Mouse (Mus musculus) layer of hippocampus, adult 8-10 months (tissue): ENCODE data around the gene Rab40c. TPM values are rescaled to one million over a fixed set of nuclear protein-coding genes. Genes with fewer than 3 reads are reported as not detected.

Experiments
- DNase-seq, 2 experiments: peaks; one replicate each; pipeline ENCODE4 v3.0.0; 2022; ENCODE audit warnings: low spot score in 2 of 2
- total RNA-seq, 4 experiments: library from RNA; stranded (reverse); gene quantifications; 2 replicates each; pipeline ENCODE4 v1.2.4; 2022

The Rab40c gene
- 10 to 100 TPM; 42.0 to 72.9 (median 46.4) TPM for total RNA-seq

GRCm38 (mm10) chr17:25919144-25919785 lies at the start of gene Rab40c:
Rab40c (minus strand) TSS chr17:25919727.
- peak in 1 of 2 experiments; percentile 42 for DNase-seq

- DNase-seq, result no peak
Measured at GRCm38 (mm10) chr17:25968176-25968575, 48.6 kb upstream of the Rab40c start.

GRCm38 (mm10) chr17:25967652-25968051 lies 48.1 kb upstream of the Rab40c start:
- DNase-seq, result no peak

GRCm38 (mm10) chr17:25964271-25964670 lies 44.7 kb upstream of the Rab40c start:
- no peak for DNase-seq

GRCm38 (mm10) chr17:25962413-25962905 lies 42.9 kb upstream of the Rab40c start:
- DNase-seq, result no peak

- DNase-seq, result no peak
Measured at GRCm38 (mm10) chr17:25961566-25961965, 42.0 kb upstream of the Rab40c start.

GRCm38 (mm10) chr17:25959630-25960467 lies 40.3 kb upstream of the Rab40c start:
- DNase-seq, result no peak

GRCm38 (mm10) chr17:25958771-25959494 lies 39.4 kb upstream of the Rab40c start:
- no peak for DNase-seq

GRCm38 (mm10) chr17:25957586-25958051 lies 38.1 kb upstream of the Rab40c start:
- no peak for DNase-seq

- no peak for DNase-seq
Measured at GRCm38 (mm10) chr17:25956631-25957030, 37.1 kb upstream of the Rab40c start.

- no peak for DNase-seq
Measured at GRCm38 (mm10) chr17:25956201-25956600, 36.7 kb upstream of the Rab40c start.

GRCm38 (mm10) chr17:25955736-25956135 lies 36.2 kb upstream of the Rab40c start:
- no peak for DNase-seq

GRCm38 (mm10) chr17:25954671-25955070 lies 35.1 kb upstream of the Rab40c start:
- DNase-seq, result no peak

- DNase-seq, result no peak
Measured at GRCm38 (mm10) chr17:25953161-25953560, 33.6 kb upstream of the Rab40c start.

GRCm38 (mm10) chr17:25951803-25952623 lies 32.5 kb upstream of the Rab40c start, which contains the start of gene A930017K11Rik:
A930017K11Rik (minus strand) TSS chr17:25952565.
- no peak for DNase-seq

GRCm38 (mm10) chr17:25951225-25951802 lies 31.8 kb upstream of the Rab40c start:
- DNase-seq, result no peak

GRCm38 (mm10) chr17:25950706-25951105 lies 31.2 kb upstream of the Rab40c start:
- DNase-seq, result no peak

- no peak for DNase-seq
Measured at GRCm38 (mm10) chr17:25949981-25950380, 30.5 kb upstream of the Rab40c start.

GRCm38 (mm10) chr17:25948051-25948450 lies 28.5 kb upstream of the Rab40c start:
- DNase-seq, result no peak

GRCm38 (mm10) chr17:25947576-25947975 lies 28.0 kb upstream of the Rab40c start:
- DNase-seq, result no peak
